Mouse (Mus musculus) forebrain, embryonic 11.5 days (tissue): ENCODE measurements at regions not wholly inside any gene's neighbourhood (a gene's known extent, or its start where the extent isn't known, plus 50 kb on each side); places are given as distances from the start of the nearest gene placed in this dataset.

Experiments used
- ATAC-seq: fragments of 200-750 bp; cut with Nextera tagmentation; replicated peaks from 2 replicates; pipeline ENCODE4 v1.8.0; 2017; ENCODE audit warnings: moderate TSS enrichment; ENCODE audit not compliant: low FRiP score
- DNase-seq: peaks from one replicate; pipeline ENCODE4 v3.0.0-alpha.2; 2017; ENCODE audit warnings: low spot score
- H3K27ac ChIP-seq: fragments of 300-500 bp; sonication (generic); 2 replicates; pipeline ENCODE4 v1.5.1; 2014; ENCODE audit warnings: low read depth, low read length
- H3K27me3 ChIP-seq: fragments of 300-500 bp; sonication (generic); 2 replicates; pipeline ENCODE4 v1.6.1; 2014; ENCODE audit warnings: mild to moderate bottlenecking, low read length, mixed read lengths; ENCODE audit not compliant: control insufficient read depth, insufficient read depth
- H3K36me3 ChIP-seq: fragments of 300-500 bp; sonication (generic); 2 replicates; pipeline ENCODE4 v1.6.1; 2014; ENCODE audit warnings: mild to moderate bottlenecking, low read length, moderate library complexity, mixed read lengths; ENCODE audit not compliant: control insufficient read depth, insufficient read depth
- H3K4me1 ChIP-seq: fragments of 300-500 bp; sonication (generic); replicated peaks from 2 replicates; pipeline ENCODE4 v1.6.1; 2014; ENCODE audit warnings: low read length, mixed read lengths; ENCODE audit not compliant: control insufficient read depth, insufficient read depth
- H3K4me2 ChIP-seq: fragments of 300-500 bp; sonication (generic); 2 replicates; pipeline ENCODE4 v1.6.1; 2014; ENCODE audit warnings: low read depth, mild to moderate bottlenecking, low read length, moderate library complexity, mixed read lengths; ENCODE audit not compliant: severe bottlenecking
- H3K4me3 ChIP-seq: fragments of 300-500 bp; sonication (generic); 2 replicates; pipeline ENCODE4 v1.5.1; 2014; ENCODE audit warnings: low read depth, low read length
- H3K9ac ChIP-seq: fragments of 300-500 bp; sonication (generic); 2 replicates; pipeline ENCODE4 v1.6.1; 2014; ENCODE audit warnings: low read length
- H3K9me3 ChIP-seq: fragments of 300-500 bp; sonication (generic); 2 replicates; pipeline ENCODE4 v1.6.1; 2016; ENCODE audit warnings: low read length, mixed read lengths; ENCODE audit not compliant: control insufficient read depth
- WGBS: fragments of 180-500 bp; shearing (Covaris S2); extraction: QIAGEN DNeasy Blood & Tissue Kit; methylation state at CpG from one replicate; pipeline ENCODE4 v1.1.7; 2014; 5-methylcytosine and 5-hydroxymethylcytosine counted together

DNA sequence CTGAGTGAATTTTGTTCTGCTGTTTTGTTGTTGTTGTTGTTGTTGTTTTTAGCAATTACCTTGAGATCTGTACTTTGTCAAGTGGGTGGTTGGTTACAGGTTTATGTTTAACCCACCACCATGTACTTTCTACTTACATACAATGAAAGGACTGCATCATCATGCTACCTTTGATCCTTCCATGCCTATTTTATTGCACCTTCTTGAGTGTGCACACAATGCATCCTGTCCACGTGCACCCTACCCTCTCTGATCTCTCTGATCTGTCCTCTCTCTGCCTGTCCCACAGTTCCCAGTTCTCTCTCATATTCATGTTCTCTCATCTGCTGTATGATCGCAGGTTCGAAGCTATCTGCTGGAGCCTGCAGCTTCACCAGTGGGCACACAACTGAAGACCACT is 59.9 kb upstream of the Gas1 start:
- no peaks in the 10 kb centered on the region; the same call in 1 of the 2 replicates for H3K9me3 ChIP-seq
- DNase-seq (no peak), ATAC-seq (no peak)
- 94% methylated on average over 3 of the region's 3 CpGs for WGBS
- H3K4me1 ChIP-seq, result no peaks in the 10 kb centered on the region
- no peak overlapping the region for H3K27ac ChIP-seq
- H3K27me3 ChIP-seq, result no peaks in the 10 kb centered on the region
- H3K4me2 ChIP-seq, result no peak overlapping the region
- H3K36me3 ChIP-seq, result no peaks in the 10 kb centered on the region
- no peak overlapping the region for H3K4me3 ChIP-seq
- no peak overlapping the region for H3K9ac ChIP-seq

DNA sequence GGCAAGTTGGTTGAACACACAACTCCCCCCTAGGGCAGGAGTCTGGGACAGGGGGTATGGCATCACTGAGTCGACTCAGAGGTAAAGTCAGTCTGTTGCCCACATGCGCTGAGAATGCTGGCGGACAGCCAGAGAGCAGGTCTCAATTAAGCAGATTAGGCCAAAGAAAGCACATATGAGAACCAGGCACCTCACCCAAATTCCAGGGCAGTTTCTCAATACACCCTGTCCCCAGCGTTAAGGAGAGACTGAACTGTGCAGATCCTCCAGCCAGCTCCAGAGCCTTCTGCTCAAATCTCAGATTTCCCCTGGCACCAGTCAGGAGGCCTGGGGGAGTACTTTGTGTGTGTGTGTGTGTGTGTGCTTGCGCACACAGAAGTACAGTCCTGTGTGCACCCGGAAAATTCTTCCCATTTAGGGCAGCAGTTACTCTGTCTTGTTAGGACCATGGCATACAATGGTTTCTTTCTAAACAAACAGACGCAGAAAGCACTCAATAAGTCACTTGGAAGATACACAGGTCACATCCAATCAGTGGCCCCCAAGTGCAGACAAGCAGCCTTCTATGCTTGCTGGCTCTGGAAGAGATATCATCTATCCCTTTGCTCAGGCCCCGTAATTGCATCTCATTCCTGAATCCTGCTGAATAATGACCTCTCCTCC is 65.4 kb upstream of the Gas1 start:
- Histone ChIP-seq H3K36me3 (no peaks in the 10 kb centered on the region), H3K27me3 (no peaks in the 10 kb centered on the region), H3K27ac (peak overlapping the region; percentile 21; the same call in 1 of the 2 replicates), H3K9ac (no peak overlapping the region), H3K4me1 (no peaks in the 10 kb centered on the region), H3K9me3 (no peaks in the 10 kb centered on the region; the same call in 1 of the 2 replicates), H3K4me3 (no peak overlapping the region), H3K4me2 (no peak overlapping the region)
- DNase-seq (peak; percentile 52), ATAC-seq (no peak)
- WGBS, result 61% methylated on average over 8 of the region's 8 CpGs

- 62% methylated on average over 4 of the region's 4 CpGs for WGBS
- Histone ChIP-seq H3K27ac (peak overlapping the region; percentile 21; the same call in 1 of the 2 replicates), H3K36me3 (no peaks in the 10 kb centered on the region)
Measured at GRCm38 (mm10) chr13:60243110-60243481, 65.9 kb upstream of the Gas1 start.

DNA sequence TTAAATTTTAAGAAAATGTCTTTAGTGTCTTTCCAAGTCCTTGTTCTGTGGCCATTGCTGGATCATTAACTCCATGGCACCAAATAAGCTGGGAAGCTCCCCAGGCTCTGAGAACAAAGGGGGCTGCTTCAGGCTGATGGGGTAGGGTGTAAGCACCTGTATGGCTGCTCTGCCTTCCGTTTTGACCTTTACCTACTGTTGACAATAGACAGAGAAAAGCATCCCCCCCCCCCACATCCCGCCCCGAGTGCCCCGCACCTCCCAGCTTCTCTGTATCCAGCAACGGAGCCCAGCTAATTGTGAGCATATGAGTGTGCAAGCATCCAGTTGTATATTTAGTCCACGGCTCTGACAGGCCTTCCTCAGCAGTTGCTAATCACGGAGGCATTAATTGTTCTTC is 78.0 kb upstream of the Gas1 start:
- ATAC-seq (no peak), DNase-seq (no peak)
- H3K9ac ChIP-seq, result no peak overlapping the region
- H3K36me3 ChIP-seq, result no peaks in the 10 kb centered on the region
- H3K4me3 ChIP-seq, result no peak overlapping the region
- no peak overlapping the region for H3K4me2 ChIP-seq
- no peak overlapping the region for H3K27ac ChIP-seq
- H3K27me3 ChIP-seq, result no peaks in the 10 kb centered on the region
- no peaks in the 10 kb centered on the region for H3K4me1 ChIP-seq
- no peaks in the 10 kb centered on the region for H3K9me3 ChIP-seq
- 55% methylated on average over 7 of the region's 7 CpGs for WGBS

More at GRCm38 (mm10) chr13:60243110-60243481, 65.9 kb upstream of the Gas1 start:
- no peaks in the 10 kb centered on the region for H3K4me1 ChIP-seq
- H3K4me2 ChIP-seq, result no peak overlapping the region
- ATAC-seq (no peak), DNase-seq (no peak)
- H3K9ac ChIP-seq, result no peak overlapping the region
- no peak overlapping the region for H3K4me3 ChIP-seq
- no peaks in the 10 kb centered on the region; the same call in 1 of the 2 replicates for H3K9me3 ChIP-seq
- no peaks in the 10 kb centered on the region for H3K27me3 ChIP-seq

GRCm38 (mm10) chr13:60255715-60256114 is 78.5 kb upstream of the Gas1 start:
- H3K4me2 ChIP-seq, result no peak overlapping the region
- no peak overlapping the region for H3K4me3 ChIP-seq
- H3K4me1 ChIP-seq, result no peaks in the 10 kb centered on the region
- no peak overlapping the region for H3K9ac ChIP-seq
- no peak overlapping the region for H3K27ac ChIP-seq
- 53% methylated on average over 7 of the region's 7 CpGs for WGBS
- no peaks in the 10 kb centered on the region for H3K9me3 ChIP-seq
- H3K36me3 ChIP-seq, result no peaks in the 10 kb centered on the region
- no peak for DNase-seq
- H3K27me3 ChIP-seq, result no peaks in the 10 kb centered on the region
- ATAC-seq, result no peak

- H3K9me3 ChIP-seq, result no peaks in the 10 kb centered on the region
- 72% methylated on average over 8 of the region's 8 CpGs for WGBS
- H3K27me3 ChIP-seq, result no peaks in the 10 kb centered on the region
- H3K27ac ChIP-seq, result no peak overlapping the region
- H3K9ac ChIP-seq, result no peak overlapping the region
- H3K36me3 ChIP-seq, result no peaks in the 10 kb centered on the region
- no peaks in the 10 kb centered on the region for H3K4me1 ChIP-seq
- H3K4me3 ChIP-seq, result no peak overlapping the region
- ATAC-seq (no peak), DNase-seq (no peak)
- H3K4me2 ChIP-seq, result no peak overlapping the region
Measured at GRCm38 (mm10) chr13:60256997-60257396, 79.8 kb upstream of the Gas1 start.

DNA sequence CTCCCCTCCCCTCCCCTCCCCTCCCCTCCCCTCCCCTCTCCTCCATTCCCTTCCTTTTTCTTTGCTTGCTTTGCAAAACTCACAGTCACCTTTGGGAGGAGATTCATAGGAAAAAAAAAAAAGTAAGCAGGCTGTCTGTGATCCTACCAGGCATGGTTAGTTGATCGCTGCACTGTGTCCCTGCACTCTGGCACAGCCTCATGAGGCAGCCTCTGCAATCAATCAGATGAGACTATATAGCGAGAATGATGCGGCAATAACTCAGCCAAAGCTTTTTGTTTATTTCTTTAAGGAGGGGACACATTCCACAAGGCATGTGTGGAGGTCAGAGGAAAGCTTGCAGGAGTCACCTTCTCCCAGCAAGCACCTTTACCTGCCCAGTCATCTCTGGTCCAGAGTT is 80.7 kb upstream of the Gas1 start:
- Histone ChIP-seq H3K27ac (no peak overlapping the region), H3K27me3 (no peaks in the 10 kb centered on the region), H3K9ac (no peak overlapping the region), H3K4me3 (no peak overlapping the region), H3K9me3 (no peaks in the 10 kb centered on the region), H3K4me2 (no peak overlapping the region), H3K36me3 (no peaks in the 10 kb centered on the region), H3K4me1 (no peaks in the 10 kb centered on the region)
- WGBS, result 81% methylated on average over 3 of the region's 3 CpGs
- no peak for ATAC-seq
- no peak for DNase-seq

DNA sequence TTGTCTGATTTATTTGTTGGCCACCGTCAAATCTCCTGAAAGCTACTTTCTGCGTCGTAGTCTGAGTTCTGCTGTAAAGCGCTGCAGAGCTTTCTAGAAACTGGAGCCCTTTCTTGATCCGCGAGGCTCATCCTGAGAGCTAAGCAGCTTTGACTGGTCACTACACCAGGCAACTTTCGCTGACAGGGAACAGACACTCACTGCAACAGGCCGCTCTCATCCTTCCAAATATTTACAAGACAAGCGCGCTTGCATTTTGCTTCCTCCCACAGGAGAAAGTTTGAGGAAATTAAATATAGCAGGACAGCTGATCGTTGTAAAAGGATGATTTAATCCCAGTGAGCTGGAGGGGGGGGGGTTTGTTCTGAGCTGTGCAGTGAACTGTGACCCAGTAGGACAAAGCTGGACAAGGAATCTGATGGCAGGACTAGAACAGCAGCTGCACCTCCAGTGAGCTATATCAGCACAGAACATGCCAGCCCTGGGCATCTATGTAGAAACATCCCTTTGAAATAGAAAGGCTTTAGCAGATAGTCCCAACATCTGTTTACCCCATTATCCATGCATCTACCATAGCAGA is 85.4 kb upstream of the Gas1 start:
- ATAC-seq (no peak), DNase-seq (no peak)
- Histone ChIP-seq H3K36me3 (no peaks in the 10 kb centered on the region), H3K9me3 (no peaks in the 10 kb centered on the region), H3K27ac (no peak overlapping the region), H3K4me1 (no peaks in the 10 kb centered on the region), H3K27me3 (no peaks in the 10 kb centered on the region), H3K9ac (no peak overlapping the region), H3K4me2 (no peak overlapping the region), H3K4me3 (no peak overlapping the region)
- WGBS, result 88% methylated on average over 11 of the region's 11 CpGs

DNA sequence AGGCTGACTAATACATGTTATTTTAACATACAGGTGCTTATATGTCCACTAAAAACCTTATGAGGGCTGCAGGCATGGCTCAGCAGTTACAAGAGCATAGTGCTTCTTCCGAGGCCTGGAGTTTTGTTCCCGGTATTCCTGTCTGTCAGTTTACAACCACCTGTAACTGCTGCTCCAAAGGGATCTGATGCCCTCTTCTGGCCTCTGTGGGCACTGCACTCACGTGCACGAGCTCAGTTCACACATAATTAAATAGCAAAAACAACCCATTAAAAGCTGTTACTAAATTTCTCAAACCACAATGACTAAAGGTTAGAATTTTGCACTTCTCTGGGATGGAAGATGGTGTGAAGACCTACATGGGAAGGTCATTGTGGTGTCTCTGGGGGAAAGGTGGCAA is 87.3 kb upstream of the Gas1 start:
- Histone ChIP-seq H3K27me3 (no peaks in the 10 kb centered on the region), H3K9me3 (no peaks in the 10 kb centered on the region), H3K36me3 (no peaks in the 10 kb centered on the region), H3K27ac (no peak overlapping the region), H3K4me3 (no peak overlapping the region), H3K4me2 (no peak overlapping the region), H3K4me1 (no peaks in the 10 kb centered on the region), H3K9ac (no peak overlapping the region)
- ATAC-seq, result no peak
- WGBS, result 93% methylated on average over 4 of the region's 4 CpGs
- no peak for DNase-seq
